Mouse (Mus musculus) midbrain, embryonic 14.5 days (tissue): Measurements from ENCODE around the gene Ifi27l2b. TPM values are rescaled to one million over a fixed set of nuclear protein-coding genes. Genes with fewer than 3 reads are reported as not detected.
"Not testable (repeated sequence)": the region's sequence is repeated elsewhere in the genome, so short reads cannot be mapped to it uniquely, and the experiment has no call there.

Source experiments
- ATAC-seq: fragments of 200-750 bp; cut with Nextera tagmentation; 2 replicates; pipeline ENCODE4 v1.8.0; 2017; ENCODE audit warnings: moderate number of reproducible peaks, moderate library complexity; ENCODE audit not compliant: low FRiP score, low TSS enrichment
- DNase-seq: peaks from one replicate; pipeline ENCODE4 v3.0.0-alpha.2; 2015
- H3K27ac ChIP-seq: fragments of 300-500 bp; sonication (generic); replicated peaks from 2 replicates; pipeline ENCODE4 v1.5.1; 2014; ENCODE audit warnings: mild to moderate bottlenecking, low read depth, low read length, moderate library complexity
- H3K27me3 ChIP-seq: fragments of 300-500 bp; sonication (generic); 2 replicates; pipeline ENCODE4 v1.6.1; 2014; ENCODE audit warnings: low read length, control low read depth, mixed read lengths; ENCODE audit not compliant: control insufficient read depth, insufficient read depth
- H3K36me3 ChIP-seq: fragments of 300-500 bp; sonication (generic); 2 replicates; pipeline ENCODE4 v1.6.1; 2014; ENCODE audit warnings: low read length, control low read depth; ENCODE audit not compliant: control insufficient read depth, insufficient read depth
- H3K4me1 ChIP-seq: fragments of 300-500 bp; sonication (generic); 2 replicates; pipeline ENCODE4 v1.6.1; 2014; ENCODE audit warnings: mild to moderate bottlenecking, antibody characterized with exemption, low read length, control low read depth; ENCODE audit not compliant: control insufficient read depth, insufficient read depth
- H3K4me2 ChIP-seq: fragments of 300-500 bp; sonication (generic); 2 replicates; pipeline ENCODE4 v1.6.1; 2014; ENCODE audit warnings: mild to moderate bottlenecking, low read length, moderate library complexity
- H3K4me3 ChIP-seq: fragments of 300-500 bp; sonication (generic); replicated peaks from 2 replicates; pipeline ENCODE4 v1.5.1; 2014; ENCODE audit warnings: low read depth, low read length
- H3K9ac ChIP-seq: fragments of 300-500 bp; sonication (generic); replicated peaks from 2 replicates; pipeline ENCODE4 v1.6.1; 2014; ENCODE audit warnings: mild to moderate bottlenecking, low read length, moderate library complexity
- H3K9me3 ChIP-seq: fragments of 300-500 bp; sonication (generic); 2 replicates; pipeline ENCODE4 v1.6.1; 2016; ENCODE audit warnings: low read length, control low read depth, mixed read lengths; ENCODE audit not compliant: control insufficient read depth
- WGBS: fragments of 180-500 bp; shearing (Covaris S2); extraction: QIAGEN DNeasy Blood & Tissue Kit; methylation state at CpG from one replicate; pipeline ENCODE4 v1.1.7; 2014; 5-methylcytosine and 5-hydroxymethylcytosine counted together
- polyA plus RNA-seq: library from polyadenylated mRNA; unstranded; fragments of >200 nt; fragmentation: Nextera tagmentation; extraction: Ambion mirVana; gene quantifications from 2 replicates; pipeline ENCODE4 v1.2.1, GENCODE M21; 2014

Gene Ifi27l2b
- polyA plus RNA-seq, 1 experiment from 2014 or later, result not detected

GRCm38 (mm10) chr12:103453361-103453760 is 3.7 kb downstream of the Ifi27l2b start:
- no peak for DNase-seq
- H3K27ac ChIP-seq, result no peak overlapping the region
- no peak overlapping the region for H3K9ac ChIP-seq
- no peaks in the 10 kb centered on the region for H3K36me3 ChIP-seq
- H3K4me2 ChIP-seq, result no peak overlapping the region
- H3K4me1 ChIP-seq, result no peaks in the 10 kb centered on the region
- H3K4me3 ChIP-seq, result no peak overlapping the region
- ATAC-seq, result no peak
- no peaks in the 10 kb centered on the region for H3K27me3 ChIP-seq
- H3K9me3 ChIP-seq, result no peaks in the 10 kb centered on the region

DNA sequence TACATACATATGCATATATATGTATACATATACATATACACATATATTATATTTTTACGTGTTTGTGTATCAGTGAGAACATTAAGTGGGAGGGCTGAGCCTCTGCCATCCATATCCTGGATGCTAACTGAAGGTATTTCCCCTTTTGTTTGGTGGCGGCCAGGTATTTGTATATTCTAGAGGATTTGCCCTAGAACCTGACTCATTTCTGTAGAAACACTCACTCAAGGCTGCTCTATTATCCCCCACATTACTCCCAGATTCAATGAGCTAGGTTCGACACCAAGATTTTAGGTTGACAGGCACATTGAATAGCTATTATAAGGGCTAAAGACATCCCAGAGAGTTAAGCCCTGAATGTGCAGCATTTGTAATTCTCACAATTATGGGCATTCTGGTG is 12.0 kb downstream of the Ifi27l2b start:
- Histone ChIP-seq H3K4me3 (no peak overlapping the region), H3K27ac (no peak overlapping the region), H3K36me3 (no peaks in the 10 kb centered on the region), H3K9me3 (no peaks in the 10 kb centered on the region), H3K9ac (no peak overlapping the region), H3K4me1 (no peaks in the 10 kb centered on the region), H3K4me2 (no peak overlapping the region), H3K27me3 (no peaks in the 10 kb centered on the region)
- no peak for DNase-seq
- ATAC-seq, result no peak
- 68% methylated on average over 3 of the region's 3 CpGs for WGBS

DNA sequence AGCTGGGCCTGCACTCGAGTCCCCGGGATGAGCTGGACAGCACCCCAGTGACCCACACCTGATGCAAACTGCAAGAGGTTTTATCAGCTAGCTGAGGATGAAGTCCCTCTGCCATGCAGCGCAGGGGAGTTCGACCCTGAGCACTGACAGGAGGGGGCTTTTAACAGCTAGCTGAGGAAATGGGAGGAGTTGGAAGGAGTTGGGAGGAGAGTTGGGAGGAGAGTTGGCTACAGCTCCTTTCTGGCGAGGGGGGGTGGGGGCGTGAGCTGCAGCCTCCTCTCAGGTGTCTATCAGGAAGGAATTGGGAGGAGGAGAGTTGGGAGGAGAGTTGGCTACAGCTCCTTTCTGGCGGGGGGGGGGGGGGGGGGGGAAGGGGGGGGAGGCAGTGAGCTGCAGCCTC is 12.8 kb downstream of the Ifi27l2b start:
- not testable (repeated sequence) for H3K36me3 ChIP-seq, H3K4me3 ChIP-seq, H3K27me3 ChIP-seq, H3K9me3 ChIP-seq, H3K4me2 ChIP-seq, H3K27ac ChIP-seq, H3K4me1 ChIP-seq, H3K9ac ChIP-seq, DNase-seq, ATAC-seq
- 45% methylated on average over 6 of the region's 7 CpGs for WGBS

DNA sequence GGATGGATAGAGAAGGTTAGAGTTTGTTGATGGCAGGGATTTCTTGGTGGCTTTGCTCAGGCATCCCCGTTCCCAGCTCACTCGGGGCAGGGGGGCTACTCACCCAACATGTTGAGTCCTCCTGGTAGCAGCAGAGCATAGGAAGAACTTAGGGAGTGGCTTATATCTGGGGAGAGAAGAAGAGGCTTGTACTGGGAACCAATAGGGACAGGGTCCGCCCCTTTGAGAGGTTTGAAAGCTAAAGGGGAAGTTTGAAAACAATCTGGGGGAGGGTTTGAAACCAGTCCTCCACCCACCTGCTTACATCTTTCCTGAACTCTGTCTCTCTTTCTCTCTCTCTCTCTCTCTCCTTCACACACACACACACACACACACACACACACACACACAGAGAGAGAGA is 13.5 kb downstream of the Ifi27l2b start, which contains the start of gene Ifi27l2a:
Gene Ifi27l2a (minus strand): TSS at position 157 of the 400 bp plus-strand sequence.
- Histone ChIP-seq H3K36me3 (no peaks in the 10 kb centered on the region), H3K27me3 (no peaks in the 10 kb centered on the region), H3K9me3 (no peaks in the 10 kb centered on the region), H3K4me2 (no peak within 1 kb of the TSS), H3K4me3 (no peak within 1 kb of the TSS), H3K4me1 (no peaks in the 10 kb centered on the region), H3K27ac (no peak within 1 kb of the TSS), H3K9ac (no peak within 1 kb of the TSS)
- ATAC-seq, result no peak
- WGBS, result 66% methylated on average over 3 of the region's 3 CpGs
- no peak for DNase-seq

GRCm38 (mm10) chr12:103437601-103438000 is 19.4 kb downstream of the Ifi27l2b start:
- no peaks in the 10 kb centered on the region for H3K4me1 ChIP-seq
- 96% methylated on average over 1 of the region's 1 CpGs for WGBS
- H3K27ac ChIP-seq, result no peak overlapping the region
- no peaks in the 10 kb centered on the region for H3K36me3 ChIP-seq
- H3K9ac ChIP-seq, result no peak overlapping the region
- no peak overlapping the region for H3K4me2 ChIP-seq
- ATAC-seq (no peak), DNase-seq (no peak)
- no peak overlapping the region for H3K4me3 ChIP-seq
- no peaks in the 10 kb centered on the region for H3K9me3 ChIP-seq
- H3K27me3 ChIP-seq, result no peaks in the 10 kb centered on the region

GRCm38 (mm10) chr12:103434861-103435260 is 22.2 kb downstream of the Ifi27l2b start:
- Histone ChIP-seq H3K9ac (no peak overlapping the region), H3K4me3 (no peak overlapping the region), H3K9me3 (no peaks in the 10 kb centered on the region), H3K4me1 (no peaks in the 10 kb centered on the region), H3K27ac (no peak overlapping the region), H3K36me3 (no peaks in the 10 kb centered on the region), H3K4me2 (no peak overlapping the region), H3K27me3 (no peaks in the 10 kb centered on the region)
- DNase-seq, result no peak
- ATAC-seq, result no peak

- H3K27me3 ChIP-seq, result no peaks in the 10 kb centered on the region
- no peak for DNase-seq
- H3K9me3 ChIP-seq, result no peaks in the 10 kb centered on the region
- no peak within 1 kb of the TSS for H3K4me3 ChIP-seq
- ATAC-seq, result no peak
- no peaks in the 10 kb centered on the region for H3K4me1 ChIP-seq
- no peaks in the 10 kb centered on the region for H3K36me3 ChIP-seq
- H3K4me2 ChIP-seq, result no peak within 1 kb of the TSS
- no peak within 1 kb of the TSS for H3K9ac ChIP-seq
- no peak within 1 kb of the TSS for H3K27ac ChIP-seq
- 78% methylated on average over 8 of the region's 8 CpGs for WGBS
Measured at GRCm38 (mm10) chr12:103433986-103434731, 22.9 kb downstream of the Ifi27l2b start, which contains the start of gene Ifi27. Gene Ifi27 (plus strand): TSS chr12:103434211.

DNA sequence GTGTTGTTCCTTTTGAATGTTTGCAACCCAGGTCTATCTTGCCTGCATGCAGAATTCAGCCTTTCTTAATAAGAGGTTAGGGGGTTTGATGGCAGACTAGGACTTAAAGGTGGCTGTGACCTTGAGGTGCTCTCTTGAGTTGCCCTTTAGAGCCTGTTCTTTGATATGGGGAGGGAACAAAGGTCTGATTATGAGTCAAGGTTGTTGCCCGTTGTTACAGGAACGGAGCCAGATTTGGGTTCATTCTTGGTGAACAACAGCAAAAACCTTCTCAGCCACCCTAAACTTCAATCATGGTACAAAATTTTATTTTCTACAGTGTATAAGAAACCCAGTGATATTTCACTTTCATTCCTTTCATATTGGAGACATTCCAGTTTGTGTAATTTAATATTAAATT is 23.6 kb downstream of the Ifi27l2b start:
- H3K36me3 ChIP-seq, result no peaks in the 10 kb centered on the region
- no peak overlapping the region for H3K4me2 ChIP-seq
- ATAC-seq (no peak), DNase-seq (no peak)
- WGBS, result 83% methylated on average over 2 of the region's 2 CpGs
- H3K9ac ChIP-seq, result no peak overlapping the region
- H3K4me3 ChIP-seq, result no peak overlapping the region
- no peaks in the 10 kb centered on the region for H3K4me1 ChIP-seq
- H3K27me3 ChIP-seq, result no peaks in the 10 kb centered on the region
- no peak overlapping the region for H3K27ac ChIP-seq
- no peaks in the 10 kb centered on the region for H3K9me3 ChIP-seq

- Histone ChIP-seq H3K9ac (no peak overlapping the region), H3K36me3 (peaks cover 17% of the 10 kb centered on the region), H3K9me3 (no peaks in the 10 kb centered on the region), H3K27me3 (no peaks in the 10 kb centered on the region), H3K4me2 (no peak overlapping the region), H3K4me3 (no peak overlapping the region), H3K27ac (no peak overlapping the region), H3K4me1 (peaks cover 27% of the 10 kb centered on the region)
- 94% methylated on average over 7 of the region's 7 CpGs for WGBS
- no peak for ATAC-seq
- no peak for DNase-seq
Measured at GRCm38 (mm10) chr12:103426710-103427109, 30.3 kb downstream of the Ifi27l2b start.
